8 mouse cellular contexts compared by ENCODE assay signal in genomic region chr8:84810896-84811295, GRCm38 (mm10). TPM values are rescaled to one million over a fixed set of nuclear protein-coding genes. Genes with fewer than 3 reads are reported as not detected.
DNase-seq lines count a peak whose midpoint lies in the region; ATAC-seq and TF ChIP-seq lines count a peak whose summit lies in the region.

No protein-coding gene starts in this region.

- no peaks in the 10 kb centered on the region for H3K36me3 ChIP-seq in lung, embryonic 14.5 days (ENCODE audit: insufficient read depth)

- H3K27me3 ChIP-seq in lung, embryonic 14.5 days (ENCODE audit: insufficient read depth, low read length): peaks cover 8% of the 10 kb centered on the region; the same call in 1 of the 2 replicates

- peak; percentile 43 for ATAC-seq in frontal cortex, adult (ENCODE audit: low TSS enrichment)
- ATAC-seq in hematopoietic stem cell, adult 5-6 weeks (replicated peaks in 1 of 2; ENCODE audit: insufficient read depth in 1 of 2, low FRiP score in 2 of 2, low TSS enrichment in 1 of 2, low read depth in 1 of 2, poor library complexity in 2 of 2, severe bottlenecking in 2 of 2): peak; percentile 43 to 62; a peak in 3 of 4 replicates
- peak; percentile 79 for ATAC-seq in lung, embryonic 14.5 days (ENCODE audit: insufficient read depth)
- 0 out of 2 replicates have a peak, but pooled peaks have one; percentile 27 for ATAC-seq in neutrophil, adult 5-6 weeks (ENCODE audit: extremely low read depth, insufficient number of reproducible peaks, low FRiP score, poor library complexity, severe bottlenecking)

- peaks cover 3% of the 10 kb centered on the region for H3K4me1 ChIP-seq in lung, embryonic 14.5 days (ENCODE audit: insufficient read depth)

- peak overlapping the region; percentile 59 for H3K4me2 ChIP-seq in lung, embryonic 14.5 days

- no peaks in the 10 kb centered on the region for H3K9me3 ChIP-seq in lung, embryonic 14.5 days (ENCODE audit: low read depth, low read length)

- 0 out of 2 replicates have a peak overlapping the region, but pooled peaks have one; percentile 18 for H3K27ac ChIP-seq in lung, embryonic 14.5 days (ENCODE audit: low read depth)

- peak overlapping the region; percentile 30 for H3K4me3 ChIP-seq in lung, embryonic 14.5 days (ENCODE audit: low read depth, low read length)

- DNase-seq in MN1 (ENCODE audit: low spot score): peak; percentile 94
- peak; percentile 98 for DNase-seq in cerebellum, adult 9-10 months
- peak; percentile 98 for DNase-seq in layer of hippocampus, adult 9-10 months (ENCODE audit: low spot score)
- peak; percentile 96 for DNase-seq in lung, embryonic 14.5 days
- DNase-seq in thymus, adult 18-20 months: peak; percentile 61 to 67

- peak; percentile 84 for TF ChIP-seq CTCF in lung, embryonic 14.5 days (IDR thresholded peaks at IDR 0.05; ENCODE audit: low read depth)

- H3K9ac ChIP-seq in lung, embryonic 14.5 days: no peak overlapping the region; the same call in 1 of the 2 replicates

- WGBS in lung, embryonic 14.5 days: 1% methylated on average over 32 of the region's 32 CpGs

RNA-seq across cellular contexts. Expression of gene Nfix, which starts 10.8 kb away (rescaled TPM):
- 21.5 and 26.3 TPM in 2 replicates for total RNA-seq in hematopoietic stem cell, adult 5-6 weeks (2017)
- polyA plus RNA-seq in lung, embryonic 14.5 days (2014; fragmentation: Nextera tagmentation; extraction: Ambion mirVana): 42.3 and 44.1 TPM in 2 replicates
- total RNA-seq in neutrophil, adult 5-6 weeks (2017): 1.7 and 3.4 TPM in 2 replicates

RNA-seq across cellular contexts. Expression of gene Dand5, which starts 11.7 kb away (rescaled TPM):
- 3.8 and 7.4 TPM in 2 replicates for total RNA-seq in hematopoietic stem cell, adult 5-6 weeks (2017)
- polyA plus RNA-seq in lung, embryonic 14.5 days (2014; fragmentation: Nextera tagmentation; extraction: Ambion mirVana): 4.5 and 4.6 TPM in 2 replicates
- total RNA-seq in neutrophil, adult 5-6 weeks (2017): 4.5 and 5.5 TPM in 2 replicates

RNA-seq across cellular contexts. Expression of gene Gadd45gip1, which starts 20.4 kb away (rescaled TPM):
- 29.8 and 38.8 TPM in 2 replicates for total RNA-seq in hematopoietic stem cell, adult 5-6 weeks (2017)
- polyA plus RNA-seq in lung, embryonic 14.5 days (2014; fragmentation: Nextera tagmentation; extraction: Ambion mirVana): 44.2 and 45.0 TPM in 2 replicates
- 14.1 and 16.7 TPM in 2 replicates for total RNA-seq in neutrophil, adult 5-6 weeks (2017)

RNA-seq across cellular contexts. Expression of gene Rad23a, which starts 29.6 kb away (rescaled TPM):
- 27.4 and 32.7 TPM in 2 replicates for total RNA-seq in hematopoietic stem cell, adult 5-6 weeks (2017)
- polyA plus RNA-seq in lung, embryonic 14.5 days (2014; fragmentation: Nextera tagmentation; extraction: Ambion mirVana): 118 and 123 TPM in 2 replicates
- 46.6 and 57.8 TPM in 2 replicates for total RNA-seq in neutrophil, adult 5-6 weeks (2017)

RNA-seq across cellular contexts. Expression of gene Calr, which starts 35.8 kb away (rescaled TPM):
- total RNA-seq in hematopoietic stem cell, adult 5-6 weeks (2017): 1,472 and 1,879 TPM in 2 replicates
- 886 and 920 TPM in 2 replicates for polyA plus RNA-seq in lung, embryonic 14.5 days (2014; fragmentation: Nextera tagmentation; extraction: Ambion mirVana)
- 690 and 751 TPM in 2 replicates for total RNA-seq in neutrophil, adult 5-6 weeks (2017)

Comparison
In these comparisons a context has a peak if more than half of its experiments do, and no peak if none do; other contexts are left out.
1. Peak in every context shown above with its lines: DNase-seq, ATAC-seq, H3K4me3 ChIP-seq and H3K27ac ChIP-seq.
2. ATAC-seq: peak in every context shown above with its lines; median percentile 79 in lung, embryonic 14.5 days; 52 in hematopoietic stem cell, adult 5-6 weeks; 43 in frontal cortex, adult; 27 in neutrophil, adult 5-6 weeks.